Mouse (Mus musculus) hindbrain, embryonic 16.5 days (tissue): ENCODE data around the gene Ripk1. TPM values are rescaled to one million over a fixed set of nuclear protein-coding genes. Genes with fewer than 3 reads are reported as not detected.

Experiments used
- ATAC-seq: fragments of 200-750 bp; cut with Nextera tagmentation; 2 replicates; pipeline ENCODE4 v1.8.0; 2017; ENCODE audit warnings: moderate TSS enrichment, moderate library complexity
- H3K27ac ChIP-seq: fragments of 300-500 bp; sonication (generic); 2 replicates; pipeline ENCODE4 v1.5.1; 2014; ENCODE audit warnings: low read depth, mild to moderate bottlenecking, control low read depth, low read length, moderate library complexity
- H3K27me3 ChIP-seq: fragments of 300-500 bp; sonication (generic); replicated peaks from 2 replicates; pipeline ENCODE4 v1.6.1; 2014; ENCODE audit warnings: low read length; ENCODE audit not compliant: control insufficient read depth, insufficient read depth
- H3K36me3 ChIP-seq: fragments of 300-500 bp; sonication (generic); 2 replicates; pipeline ENCODE4 v1.6.1; 2014; ENCODE audit warnings: mild to moderate bottlenecking, low read length, moderate library complexity, mixed read lengths; ENCODE audit not compliant: control insufficient read depth, insufficient read depth
- H3K4me1 ChIP-seq: fragments of 300-500 bp; sonication (generic); 2 replicates; pipeline ENCODE4 v1.6.1; 2014; ENCODE audit warnings: low read depth, low read length; ENCODE audit not compliant: control insufficient read depth, insufficient read depth
- H3K4me2 ChIP-seq: fragments of 300-500 bp; sonication (generic); 2 replicates; pipeline ENCODE4 v1.6.1; 2014; ENCODE audit warnings: mild to moderate bottlenecking, low read length, control low read depth, moderate library complexity
- H3K4me3 ChIP-seq: fragments of 300-500 bp; sonication (generic); 2 replicates; pipeline ENCODE4 v1.5.1; 2014; ENCODE audit warnings: mild to moderate bottlenecking, low read length, control low read depth, moderate library complexity
- H3K9ac ChIP-seq: fragments of 300-500 bp; sonication (generic); 2 replicates; pipeline ENCODE4 v1.6.1; 2014; ENCODE audit warnings: low read depth, mild to moderate bottlenecking, control low read depth, low read length, moderate library complexity
- H3K9me3 ChIP-seq: fragments of 300-500 bp; sonication (generic); 2 replicates; pipeline ENCODE4 v1.6.1; 2014; ENCODE audit warnings: mild to moderate bottlenecking, low read length, moderate library complexity; ENCODE audit not compliant: control insufficient read depth
- WGBS: fragments of 180-500 bp; shearing (Covaris S2); extraction: QIAGEN DNeasy Blood & Tissue Kit; methylation state at CpG from one replicate; pipeline ENCODE4 v1.1.7; 2014; 5-methylcytosine and 5-hydroxymethylcytosine counted together
- polyA plus RNA-seq: library from polyadenylated mRNA; unstranded; fragments of >200 nt; fragmentation: Nextera tagmentation; extraction: Ambion mirVana; gene quantifications from 2 replicates; pipeline ENCODE4 v1.2.1, GENCODE M21; 2015

The Ripk1 gene
- polyA plus RNA-seq, 1 experiment from 2014 or later: 7.0 TPM

DNA sequence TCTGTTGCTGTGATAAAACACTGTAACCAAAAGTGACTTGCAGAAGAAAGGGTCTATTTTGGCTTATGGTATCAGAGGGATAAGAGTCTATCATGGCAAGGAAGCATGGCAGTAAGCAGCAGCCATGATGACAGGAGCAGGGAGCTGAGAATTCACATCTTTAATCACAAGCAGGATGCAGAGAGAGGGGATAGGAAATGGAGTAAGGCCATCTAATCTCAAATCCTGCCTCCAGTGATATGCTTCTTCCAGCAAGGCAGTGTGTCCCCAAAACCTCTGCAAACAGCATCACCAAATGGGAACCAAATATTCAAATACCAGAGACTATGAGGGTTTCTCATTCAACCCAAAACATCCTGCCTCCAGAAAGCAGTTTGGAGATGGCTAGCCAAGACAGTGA, 35.6 kb upstream of the Ripk1 start:
- H3K27ac ChIP-seq: no peak overlapping the region
- H3K36me3 ChIP-seq: no peaks in the 10 kb centered on the region
- no peaks in the 10 kb centered on the region for H3K27me3 ChIP-seq
- H3K4me3 ChIP-seq: no peak overlapping the region
- no peak for ATAC-seq
- peaks cover 2% of the 10 kb centered on the region; the same call in 1 of the 2 replicates for H3K4me1 ChIP-seq
- no peak overlapping the region for H3K9ac ChIP-seq
- H3K9me3 ChIP-seq: no peaks in the 10 kb centered on the region
- H3K4me2 ChIP-seq: no peak overlapping the region

DNA sequence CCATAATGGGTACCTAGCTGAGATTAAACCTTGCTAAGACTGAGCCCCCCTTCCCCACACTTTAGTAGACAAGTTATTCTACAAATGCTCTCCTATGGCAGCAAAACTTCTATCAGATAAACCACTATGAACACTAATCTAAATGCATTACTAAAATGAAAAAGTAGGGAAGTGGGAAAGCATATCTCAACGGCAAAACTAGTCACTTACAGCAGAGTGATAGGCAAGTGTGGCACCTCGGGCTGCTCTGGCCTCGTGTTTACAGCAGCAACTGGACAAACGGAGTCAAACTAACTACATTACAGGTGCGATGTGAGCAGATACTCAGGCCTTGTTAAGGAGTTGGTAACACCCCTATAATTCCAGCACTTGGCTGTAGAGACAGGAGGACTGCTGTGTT, 12.5 kb upstream of the Ripk1 start:
- Histone ChIP-seq H3K9ac (no peak overlapping the region), H3K9me3 (no peaks in the 10 kb centered on the region), H3K4me3 (no peak overlapping the region), H3K27me3 (no peaks in the 10 kb centered on the region), H3K36me3 (0 out of 2 replicates have a peak, but pooled peaks cover 2% of the 10 kb centered on the region), H3K4me2 (no peak overlapping the region), H3K27ac (no peak overlapping the region), H3K4me1 (no peaks in the 10 kb centered on the region)
- 88% methylated on average over 5 of the region's 5 CpGs for WGBS
- ATAC-seq: no peak

DNA sequence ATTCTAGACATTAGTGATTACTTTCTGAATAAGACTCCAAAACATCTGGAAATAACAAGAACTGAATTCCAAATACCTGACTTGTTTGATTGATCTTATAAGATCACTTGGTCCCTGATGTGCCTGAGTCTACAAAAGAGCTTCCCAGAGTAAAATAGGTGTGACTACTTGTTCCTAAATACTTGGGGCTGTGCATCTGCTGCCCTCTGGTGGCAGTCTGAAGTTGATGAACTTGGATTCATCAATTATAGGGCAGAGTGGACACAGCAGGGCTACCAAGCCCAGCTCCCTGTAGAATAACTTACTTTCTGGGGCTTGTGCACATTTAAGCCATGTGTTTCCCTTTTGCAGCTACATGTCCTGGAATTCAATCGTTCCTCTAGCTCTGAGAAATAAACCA, 7.0 kb upstream of the Ripk1 start:
- no peak overlapping the region for H3K4me2 ChIP-seq
- no peaks in the 10 kb centered on the region for H3K36me3 ChIP-seq
- no peak overlapping the region for H3K4me3 ChIP-seq
- no peaks in the 10 kb centered on the region for H3K27me3 ChIP-seq
- no peaks in the 10 kb centered on the region for H3K4me1 ChIP-seq
- H3K27ac ChIP-seq: no peak overlapping the region
- WGBS: 17% methylated on average over 1 of the region's 1 CpGs
- H3K9me3 ChIP-seq: no peaks in the 10 kb centered on the region
- H3K9ac ChIP-seq: no peak overlapping the region
- peak; percentile 76 for ATAC-seq

DNA sequence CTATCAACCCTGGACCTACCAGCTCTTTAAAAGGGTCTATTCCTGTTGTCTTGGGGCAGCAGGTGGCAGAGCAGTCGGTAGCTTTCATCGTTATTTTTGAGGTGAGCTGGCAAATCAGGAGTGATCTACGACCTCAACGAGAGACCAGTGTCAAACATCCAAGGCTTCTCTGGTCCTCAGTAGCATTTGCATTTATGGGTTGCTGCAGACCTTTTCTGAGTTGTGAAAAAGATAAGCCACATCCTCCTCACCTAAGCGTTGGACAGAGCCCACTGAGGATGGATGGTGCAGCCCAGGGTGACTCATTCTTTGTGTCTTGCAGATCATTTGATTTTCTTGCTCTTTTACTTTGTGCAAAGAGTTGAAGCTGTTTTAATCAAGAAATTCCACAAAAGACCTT, 895 bp downstream of the Ripk1 start:
- Histone ChIP-seq H3K4me1 (peaks cover 11% of the 10 kb centered on the region), H3K9ac (peak overlapping the region; percentile 92), H3K4me2 (peak overlapping the region; percentile 73), H3K27me3 (no peaks in the 10 kb centered on the region), H3K4me3 (peak overlapping the region; percentile 93), H3K27ac (no peak overlapping the region), H3K9me3 (no peaks in the 10 kb centered on the region), H3K36me3 (no peaks in the 10 kb centered on the region)
- WGBS: 7% methylated on average over 5 of the region's 5 CpGs
- ATAC-seq: no peak; the same call in 1 of the 2 replicates

DNA sequence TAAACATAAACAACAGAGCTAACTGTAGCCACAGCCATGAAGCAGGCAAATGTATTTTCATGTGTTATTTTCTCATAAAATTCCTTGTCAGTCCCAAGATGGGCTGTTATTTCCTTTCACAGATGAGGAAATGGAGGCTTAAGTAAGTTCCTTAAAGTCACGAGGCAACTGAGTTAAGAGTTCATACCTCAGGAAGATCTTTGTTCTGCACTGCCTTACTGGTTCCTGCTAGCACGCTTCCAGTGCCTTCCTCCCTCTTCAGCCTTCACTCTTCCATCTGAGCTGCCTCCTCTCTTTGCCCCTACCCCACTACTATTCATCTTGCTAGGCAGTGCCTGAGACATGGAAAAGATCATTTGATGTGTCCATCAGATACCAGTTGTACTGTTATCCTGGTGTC, 5.1 kb downstream of the Ripk1 start:
- no peak overlapping the region for H3K27ac ChIP-seq
- WGBS: 83% methylated on average over 2 of the region's 2 CpGs
- no peaks in the 10 kb centered on the region for H3K27me3 ChIP-seq
- no peak overlapping the region for H3K4me2 ChIP-seq
- H3K36me3 ChIP-seq: peaks cover 4% of the 10 kb centered on the region; the same call in 1 of the 2 replicates
- peaks cover 4% of the 10 kb centered on the region for H3K4me1 ChIP-seq
- no peak overlapping the region for H3K9ac ChIP-seq
- no peak overlapping the region for H3K4me3 ChIP-seq
- no peak for ATAC-seq
- H3K9me3 ChIP-seq: no peaks in the 10 kb centered on the region

DNA sequence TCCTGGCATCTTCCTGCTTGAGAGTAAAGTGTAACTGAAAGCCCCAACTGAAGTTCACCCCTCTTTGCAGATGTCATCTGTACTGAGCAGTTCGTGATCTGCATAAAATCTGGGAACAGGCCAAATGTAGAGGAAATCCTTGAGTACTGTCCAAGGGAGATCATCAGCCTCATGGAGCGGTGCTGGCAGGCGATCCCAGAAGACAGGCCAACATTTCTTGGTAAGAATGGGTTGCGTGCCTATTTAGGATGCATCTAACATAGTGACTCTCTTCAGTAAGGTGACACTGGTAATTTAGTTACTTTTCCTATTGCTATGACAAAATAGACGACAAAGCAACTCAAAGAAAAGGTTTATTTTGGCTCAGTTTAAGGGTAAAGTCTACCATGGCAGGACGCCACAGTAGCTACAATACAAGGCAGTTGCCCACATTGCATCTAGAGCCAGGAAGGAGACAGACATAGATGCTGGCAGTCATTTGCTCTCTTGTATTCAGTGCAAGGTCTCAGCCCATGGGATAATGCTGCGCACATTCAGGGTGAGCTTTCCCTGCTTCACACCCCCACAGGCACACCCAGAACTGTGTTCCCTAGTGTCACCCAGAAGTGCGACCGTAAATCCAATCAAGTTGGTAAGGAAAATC, 14.9 kb downstream of the Ripk1 start:
- peak; percentile 92 for ATAC-seq
- peaks cover 22% of the 10 kb centered on the region for H3K36me3 ChIP-seq
- WGBS: 82% methylated on average over 9 of the region's 9 CpGs
- H3K27me3 ChIP-seq: no peaks in the 10 kb centered on the region
- no peak overlapping the region for H3K27ac ChIP-seq
- H3K9me3 ChIP-seq: no peaks in the 10 kb centered on the region
- H3K9ac ChIP-seq: no peak overlapping the region
- H3K4me2 ChIP-seq: no peak overlapping the region
- H3K4me3 ChIP-seq: no peak overlapping the region
- H3K4me1 ChIP-seq: no peaks in the 10 kb centered on the region

DNA sequence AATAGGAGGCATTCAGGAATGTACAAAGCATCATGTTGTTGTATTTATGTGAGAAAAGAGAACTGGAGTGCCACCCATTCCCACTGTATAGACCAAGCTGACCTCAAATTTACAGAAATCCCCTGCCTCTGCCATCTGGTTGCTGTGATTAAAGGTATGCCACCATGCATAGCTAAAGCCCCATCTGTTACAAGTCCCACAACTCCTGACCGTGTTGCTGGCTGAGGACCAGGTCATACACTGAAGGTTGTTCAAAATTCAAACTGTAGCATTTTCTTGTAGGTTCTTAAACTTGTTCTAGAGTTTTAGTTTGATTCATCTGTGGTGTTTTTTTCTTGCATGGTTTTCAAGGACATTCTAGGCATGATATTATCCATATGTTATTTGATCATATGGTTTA, 16.4 kb downstream of the Ripk1 start:
- WGBS: 79% methylated on average over 1 of the region's 1 CpGs
- 0 out of 2 replicates have a peak, but pooled peaks have one; percentile 40 for ATAC-seq
- H3K36me3 ChIP-seq: peaks cover 22% of the 10 kb centered on the region

DNA sequence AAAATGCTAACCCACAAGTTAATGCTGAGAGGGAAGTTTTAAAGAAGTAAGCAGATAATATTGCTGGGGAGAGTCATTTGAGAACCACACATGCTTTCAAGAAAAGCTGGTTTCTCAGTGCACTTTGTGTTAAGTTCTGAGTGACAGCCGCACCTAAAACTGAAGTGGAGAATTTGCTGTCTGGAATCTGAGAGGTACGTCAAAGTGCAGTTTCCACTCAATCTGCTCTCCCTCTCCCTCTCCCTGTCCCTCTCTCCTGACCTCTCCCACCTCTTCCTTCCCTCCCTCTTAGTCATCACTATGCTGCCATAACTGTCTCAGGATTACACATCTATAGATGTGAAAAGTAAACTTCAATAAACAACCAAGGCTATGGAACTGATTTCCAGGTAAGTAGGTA, 19.8 kb downstream of the Ripk1 start:
- no peak for ATAC-seq
- H3K4me2 ChIP-seq: no peak overlapping the region
- H3K4me1 ChIP-seq: no peaks in the 10 kb centered on the region
- H3K9me3 ChIP-seq: no peaks in the 10 kb centered on the region
- no peak overlapping the region for H3K9ac ChIP-seq
- no peaks in the 10 kb centered on the region for H3K27me3 ChIP-seq
- H3K4me3 ChIP-seq: no peak overlapping the region
- H3K36me3 ChIP-seq: peaks cover 11% of the 10 kb centered on the region
- no peak overlapping the region for H3K27ac ChIP-seq
- WGBS: 97% methylated on average over 2 of the region's 2 CpGs

More for the DNA sequence above, 16.4 kb downstream of the Ripk1 start:
- H3K4me1 ChIP-seq: no peaks in the 10 kb centered on the region
- H3K9ac ChIP-seq: no peak overlapping the region
- H3K27ac ChIP-seq: no peak overlapping the region
- H3K4me3 ChIP-seq: no peak overlapping the region
- no peaks in the 10 kb centered on the region for H3K27me3 ChIP-seq
- H3K9me3 ChIP-seq: no peaks in the 10 kb centered on the region
- no peak overlapping the region for H3K4me2 ChIP-seq

DNA sequence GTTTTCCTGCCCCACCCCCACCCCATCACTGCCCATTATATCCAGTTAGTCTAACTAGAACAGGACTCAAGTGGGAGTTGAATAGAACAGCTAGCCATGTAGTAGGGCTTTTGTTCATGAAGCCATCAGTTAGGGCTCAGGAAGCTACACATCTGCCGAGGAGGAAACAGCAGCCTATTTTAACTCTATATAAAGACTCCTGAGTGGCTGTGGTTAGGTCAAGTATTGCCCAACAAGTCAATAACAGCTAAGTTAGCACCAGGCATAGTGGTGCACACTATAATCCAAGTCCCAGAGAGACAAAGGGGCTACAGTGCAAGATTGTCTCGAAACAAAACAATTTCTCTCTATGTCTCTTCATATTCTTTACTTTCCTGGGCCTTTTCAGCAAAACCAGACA, 29.9 kb downstream of the Ripk1 start:
- Histone ChIP-seq H3K27ac (no peak overlapping the region), H3K27me3 (no peaks in the 10 kb centered on the region), H3K9ac (no peak overlapping the region), H3K4me1 (peaks cover 4% of the 10 kb centered on the region), H3K4me3 (no peak overlapping the region), H3K36me3 (peaks cover 11% of the 10 kb centered on the region), H3K4me2 (no peak overlapping the region), H3K9me3 (no peaks in the 10 kb centered on the region)
- WGBS: 58% methylated on average over 2 of the region's 2 CpGs
- ATAC-seq: no peak
